Mouse (Mus musculus) CD4-positive, CD25-positive, alpha-beta regulatory T cell, adult 2 months (primary cell): Measurements from ENCODE around the gene Gm4871.
A peak's percentile ranks its signal among the peaks of the same experiment; 100 is the strongest.

Source experiments
- DNase-seq: peaks from one replicate; pipeline ENCODE4 v3.0.0-alpha.2; 2012; ENCODE audit warnings: low read depth, low spot score

The Gm4871 gene

DNA sequence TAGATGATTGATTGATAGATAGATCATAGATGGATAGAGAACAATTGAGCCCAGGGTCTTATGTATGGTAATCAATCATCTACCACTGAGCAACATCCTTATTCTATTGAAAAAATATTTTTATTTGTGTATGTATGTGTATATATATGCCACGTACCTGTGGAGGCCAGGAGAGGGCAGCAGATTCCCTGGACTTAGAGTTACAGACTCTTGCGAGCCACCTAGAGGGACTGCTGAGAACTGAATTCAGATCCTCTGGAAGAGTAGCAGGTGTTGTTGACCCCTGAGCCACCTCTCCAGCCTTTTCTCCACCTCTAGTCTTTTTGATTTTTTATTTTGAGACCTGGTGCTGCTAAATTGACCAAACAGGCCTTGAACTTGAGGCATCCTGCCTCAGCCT lies 34.1 kb downstream of the Gm4871 start:
- peak; percentile 46 for DNase-seq

DNA sequence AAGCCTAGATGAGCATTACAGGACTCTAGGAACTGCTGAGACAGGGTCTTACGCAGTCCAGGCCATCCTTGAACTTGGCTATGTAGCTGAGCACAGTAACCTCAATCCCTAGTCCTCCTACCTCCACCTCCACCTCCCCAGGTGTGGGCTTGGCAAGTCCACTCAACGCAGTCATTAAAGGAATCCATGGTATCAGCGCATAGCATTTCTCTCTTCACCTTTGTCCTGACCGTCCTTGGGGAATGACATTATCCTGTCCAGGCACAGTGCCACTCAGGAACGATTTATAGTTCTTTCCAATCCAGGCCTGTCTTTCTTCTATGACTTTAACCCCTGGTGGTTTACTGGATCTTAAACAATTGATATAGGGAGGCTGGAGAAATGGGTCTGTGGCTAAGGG lies 42.1 kb downstream of the Gm4871 start:
- DNase-seq: no peak

DNA sequence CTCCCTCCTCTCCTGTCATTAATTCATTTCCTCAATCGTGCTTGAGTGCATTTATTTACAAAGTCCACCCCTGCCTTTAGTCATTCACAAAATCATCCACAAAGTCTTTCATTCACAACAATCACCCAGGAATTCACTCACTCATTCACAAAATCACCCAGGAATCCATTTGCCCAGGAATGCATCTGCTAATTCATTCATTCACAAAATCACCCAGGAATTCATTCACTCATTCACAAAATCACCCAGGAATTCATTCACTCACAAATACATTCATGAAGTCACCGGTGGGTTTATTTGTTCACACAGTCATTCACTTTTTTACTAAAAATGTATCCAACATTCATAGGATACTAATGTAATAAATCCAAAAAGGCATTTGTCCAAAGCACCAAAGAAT lies 42.5 kb downstream of the Gm4871 start:
- no peak for DNase-seq

DNA sequence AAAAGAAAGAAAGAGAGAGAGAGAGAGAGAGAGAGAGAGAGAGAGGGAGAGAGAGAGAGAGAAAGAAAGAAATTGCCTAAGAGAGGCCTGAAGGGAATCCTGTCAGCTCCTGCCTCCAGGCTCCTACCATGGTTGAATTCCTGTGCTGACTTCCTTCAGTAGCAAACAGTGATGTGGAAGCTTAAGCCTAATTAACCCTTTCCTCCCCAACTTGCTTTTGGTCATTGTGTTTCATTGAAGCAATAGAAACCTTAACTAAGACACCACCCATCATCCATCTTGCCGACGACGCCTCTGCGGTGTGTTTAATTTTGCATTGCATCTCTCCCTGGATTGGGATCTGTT lies 43.5 kb downstream of the Gm4871 start:
- DNase-seq: no peak

DNA sequence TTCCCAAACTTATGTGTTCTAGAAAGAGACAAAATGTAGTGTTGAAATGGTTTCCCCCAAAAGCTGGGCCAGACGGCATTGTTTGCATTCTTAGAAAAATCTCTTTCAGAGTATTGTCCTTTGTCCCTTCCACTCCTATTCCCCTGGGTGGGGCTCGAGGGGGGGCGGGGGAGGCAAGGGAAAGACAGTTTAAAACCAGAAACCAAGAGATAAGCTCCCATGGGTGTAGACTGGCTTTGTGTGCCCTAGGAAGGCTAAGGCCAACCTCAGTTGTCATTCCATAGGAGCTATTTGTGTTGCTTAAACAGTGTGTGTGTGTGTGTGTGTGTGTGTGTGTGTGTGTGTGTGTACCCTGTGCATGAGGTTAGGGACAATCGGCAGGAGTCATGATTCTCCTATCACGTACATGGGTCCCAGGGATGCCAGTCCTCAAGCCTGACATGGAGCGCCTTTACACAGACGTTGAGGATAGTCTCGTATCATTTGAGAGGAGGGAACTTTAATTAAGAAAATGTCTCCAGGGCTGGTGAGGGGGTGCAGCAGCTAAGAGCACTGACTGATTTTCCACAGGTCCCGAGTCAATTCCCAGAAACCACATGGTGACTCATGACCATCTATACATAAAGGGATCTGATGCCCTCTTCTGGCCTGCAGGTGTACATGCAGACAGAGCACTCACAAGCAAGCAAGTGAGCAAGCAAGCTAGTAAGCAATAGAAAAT lies 44.1 kb downstream of the Gm4871 start:
- peak; percentile 58 for DNase-seq

DNA sequence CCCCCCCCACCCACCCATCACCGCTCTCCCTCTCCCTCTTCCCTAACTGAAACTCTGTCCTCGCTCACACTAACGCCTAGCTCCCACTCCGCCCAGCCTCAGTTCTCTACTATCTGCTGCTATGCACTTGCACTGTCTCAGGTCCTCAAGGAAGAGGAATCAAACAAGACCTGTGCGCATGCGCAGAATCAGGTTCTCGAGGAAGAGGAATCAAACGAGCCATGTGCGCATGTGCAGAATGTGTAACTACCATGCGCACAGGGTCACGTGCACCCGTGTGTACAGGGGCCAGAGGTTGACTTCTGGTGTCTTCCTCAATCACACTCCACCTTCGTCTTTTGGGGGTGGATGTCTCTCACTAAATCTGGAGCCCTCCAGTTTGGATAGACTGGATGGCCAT lies 45.0 kb downstream of the Gm4871 start:
- no peak for DNase-seq

DNA sequence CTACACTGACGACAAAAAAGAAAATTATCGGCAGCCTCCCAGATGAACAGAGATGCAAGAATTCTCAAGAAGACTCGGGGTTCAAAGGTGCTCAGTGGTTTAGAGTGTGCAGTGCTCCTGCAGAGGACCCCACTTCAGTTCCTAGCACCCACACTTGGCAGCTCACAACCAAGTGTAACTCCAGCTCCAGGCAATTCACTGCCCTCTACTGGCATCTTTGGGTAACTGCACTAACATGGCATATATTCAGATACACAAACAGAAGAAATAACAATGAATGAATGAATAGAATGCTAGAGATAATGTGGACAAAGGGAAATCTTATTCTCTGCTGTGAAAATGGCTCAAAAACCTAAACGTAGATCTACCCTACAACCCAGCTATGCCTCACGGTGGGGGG lies 47.7 kb downstream of the Gm4871 start:
- DNase-seq: no peak

DNA sequence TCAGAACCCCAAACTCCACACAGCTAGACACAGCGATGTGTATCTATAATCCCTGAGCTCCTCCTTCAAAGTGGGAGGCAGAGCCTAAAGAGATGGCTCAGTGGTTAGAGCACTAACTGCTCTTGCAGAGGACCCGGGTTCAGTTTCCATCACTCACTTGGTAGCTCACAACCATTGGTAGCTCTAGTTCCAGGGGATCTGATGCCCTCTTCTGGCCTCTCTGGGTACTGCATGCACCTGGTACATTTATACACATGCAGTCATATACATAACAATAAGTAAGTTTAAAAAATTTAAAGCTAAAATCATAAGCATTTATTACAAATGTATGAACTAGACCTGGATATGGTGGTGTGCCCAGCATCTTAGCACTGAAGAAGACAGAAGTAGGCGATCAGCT lies 49.3 kb downstream of the Gm4871 start:
- DNase-seq: peak; percentile 22
